30 mouse cellular contexts compared by ENCODE assay signal in the genomic region with DNA sequence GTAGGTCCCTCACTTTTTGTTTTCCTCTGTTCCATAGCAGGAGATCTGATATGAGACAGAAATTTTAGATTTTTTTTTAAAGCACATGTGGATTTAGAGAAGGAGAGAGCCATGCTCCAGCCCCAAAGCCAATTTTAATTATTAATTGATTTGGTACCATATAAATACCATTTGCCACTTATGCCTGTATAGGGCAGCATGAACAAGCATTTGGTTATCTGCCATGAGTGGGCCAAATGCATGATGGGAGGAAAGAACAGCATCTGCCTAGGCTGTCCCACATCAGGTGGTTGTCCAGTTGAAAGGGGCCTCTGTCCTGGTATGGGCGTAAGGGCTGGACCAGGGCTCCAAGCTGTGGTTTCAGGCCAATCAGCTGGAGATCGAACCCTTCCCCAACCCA. TPM values are rescaled to one million over a fixed set of nuclear protein-coding genes. Genes with fewer than 3 reads are reported as not detected.
DNase-seq lines count a peak whose midpoint lies in the region; ATAC-seq and TF ChIP-seq lines count a peak whose summit lies in the region.
"Had no signal": no experiment of that assay in that cellular context is flagged by ENCODE, and none has a peak within 500 bp of the region (broad histone marks: within the 10 kb centered on the region; RNA-seq: fewer than 3 reads in every experiment).

No protein-coding gene starts in this region.

- TF ChIP-seq CTCF in cerebellum, adult 2 months (IDR thresholded peaks at IDR 0.05; ENCODE audit: borderline replicate concordance, insufficient read depth, low read depth, low read length) = no peak
- TF ChIP-seq CTCF in stomach, postnatal 0 days (IDR thresholded peaks at IDR 0.05; ENCODE audit: low read depth) = no peak

- no peaks in the 10 kb centered on the region for H3K36me3 ChIP-seq in stomach, postnatal 0 days (ENCODE audit: control insufficient read depth, insufficient read depth, low read length)
- H3K36me3 ChIP-seq: forebrain, embryonic 10.5 days; heart, embryonic 12.5 days; heart, embryonic 15.5 days; hindbrain, embryonic 10.5 days; hindbrain, embryonic 13.5 days had no signal

- no peak overlapping the region for H3K27ac ChIP-seq in cerebellum, adult 2 months (ENCODE audit: insufficient read depth, low read length)
- H3K27ac ChIP-seq in stomach, postnatal 0 days (replicated peaks) = no peak overlapping the region
- H3K27ac ChIP-seq: forebrain, embryonic 10.5 days; forebrain, embryonic 13.5 days; heart, embryonic 15.5 days; hindbrain, embryonic 10.5 days; hindbrain, embryonic 13.5 days had no signal

- no peak for TF ChIP-seq EP300 in stomach, postnatal 0 days (optimal IDR thresholded peaks at IDR 0.05)

- 79% methylated on average over 2 of the region's 2 CpGs for WGBS in cerebellum, adult 2 months
- WGBS in stomach, postnatal 0 days = 83% methylated on average over 2 of the region's 2 CpGs

- no peak overlapping the region for H3K9ac ChIP-seq in stomach, postnatal 0 days (ENCODE audit: low read length)
- H3K9ac ChIP-seq: forebrain, embryonic 13.5 days; heart, embryonic 12.5 days; heart, embryonic 15.5 days; hindbrain, embryonic 13.5 days had no signal

- H3K4me1 ChIP-seq in cerebellum, adult 2 months (ENCODE audit: control insufficient read depth, insufficient read depth, low read length) = no peaks in the 10 kb centered on the region
- no peaks in the 10 kb centered on the region for H3K4me1 ChIP-seq in stomach, postnatal 0 days (replicated peaks; ENCODE audit: control insufficient read depth, insufficient read depth)
- H3K4me1 ChIP-seq: forebrain, embryonic 10.5 days; forebrain, embryonic 13.5 days; heart, embryonic 12.5 days; heart, embryonic 15.5 days; hindbrain, embryonic 10.5 days; hindbrain, embryonic 13.5 days had no signal

- H3K27me3 ChIP-seq in cerebellum, adult 2 months (ENCODE audit: control insufficient read depth, insufficient read depth, low read length) = no peaks in the 10 kb centered on the region
- no peaks in the 10 kb centered on the region for H3K27me3 ChIP-seq in stomach, postnatal 0 days (ENCODE audit: control insufficient read depth, insufficient read depth, low read length)
- H3K27me3 ChIP-seq: forebrain, embryonic 13.5 days; heart, embryonic 12.5 days; heart, embryonic 15.5 days; hindbrain, embryonic 13.5 days had no signal

- ATAC-seq in stomach, postnatal 0 days (ENCODE audit: low FRiP score, low TSS enrichment) = no peak
- ATAC-seq: forebrain, embryonic 13.5 days; forebrain, embryonic 16.5 days; hindbrain, embryonic 16.5 days; intestine, embryonic 16.5 days had no signal

- no peak for TF ChIP-seq POLR2A in cerebellum, adult 2 months (IDR thresholded peaks at IDR 0.05; ENCODE audit: borderline replicate concordance, insufficient read depth, low read length)

- no peak overlapping the region for H3K4me2 ChIP-seq in stomach, postnatal 0 days (replicated peaks; ENCODE audit: low read depth)
- H3K4me2 ChIP-seq: forebrain, embryonic 13.5 days; heart, embryonic 12.5 days; heart, embryonic 15.5 days; hindbrain, embryonic 13.5 days had no signal

- no peaks in the 10 kb centered on the region for H3K9me3 ChIP-seq in stomach, postnatal 0 days (ENCODE audit: control insufficient read depth, low read length)
- H3K9me3 ChIP-seq: forebrain, embryonic 10.5 days; forebrain, embryonic 13.5 days; heart, embryonic 12.5 days; heart, embryonic 15.5 days; hindbrain, embryonic 10.5 days; hindbrain, embryonic 13.5 days had no signal

- peak; percentile 49 for DNase-seq in retina, embryonic 14.5 days (ENCODE audit: low spot score)
- no peak for DNase-seq in retina, postnatal 1 day
- DNase-seq in ES-CJ7 (ENCODE audit: low read depth, low spot score) (peak; percentile 59), NIH3T3 (ENCODE audit: low read depth) (peak; percentile 51), ZHBTc4 (ENCODE audit: low read depth, low spot score) (peak; percentile 48)
- DNase-seq in heart, adult 8-10 months (ENCODE audit: low spot score) = no peak
- DNase-seq in cerebellum, adult 2 months = no peak
- DNase-seq in stomach, postnatal 0 days (ENCODE audit: low spot score) = no peak
- DNase-seq: adrenal gland, adult 2 months; adrenal gland, postnatal 14 days; cerebellum, adult 11 months; cerebellum, adult 8-10 months; cerebellum, postnatal 14 days; gastrocnemius, postnatal 10 days; heart, adult 11 months; heart, postnatal 10 days; heart, postnatal 36 days; kidney, adult 18-20 months had no signal

- no peak overlapping the region for H3K4me3 ChIP-seq in cerebellum, adult 2 months (replicated peaks; ENCODE audit: insufficient read depth, low read depth, low read length)
- H3K4me3 ChIP-seq in stomach, postnatal 0 days (ENCODE audit: low read depth, low read length) = no peak overlapping the region
- H3K4me3 ChIP-seq: forebrain, embryonic 10.5 days; forebrain, embryonic 13.5 days; heart, embryonic 12.5 days; heart, embryonic 15.5 days; hindbrain, embryonic 10.5 days; hindbrain, embryonic 13.5 days had no signal

RNA-seq across cellular contexts. Expression of gene Akr1c12, which starts 39.5 kb away (rescaled TPM):
- not detected for total RNA-seq in heart, adult 8-10 months (2022)
- polyA plus RNA-seq in cerebellum, adult 2 months (2012; rRNA removed) = not detected in 2 replicates
- 76.1 and 81.8 TPM in 2 replicates for polyA plus RNA-seq in stomach, postnatal 0 days (2015; fragmentation: Nextera tagmentation; extraction: Ambion mirVana)
- total RNA-seq: gastrocnemius, adult 18-20 months; gastrocnemius, postnatal 10 days; gastrocnemius, postnatal 4 days; heart, postnatal 10 days; heart, postnatal 36 days had no signal
- polyA plus RNA-seq: adrenal gland, adult 2 months; embryonic facial prominence, embryonic 11.5 days; forebrain, embryonic 13.5 days; forebrain, embryonic 16.5 days had no signal

Comparison
In these comparisons a context has a peak if more than half of its experiments do, and no peak if none do; other contexts are left out.
1. DNase-seq: peak in retina, embryonic 14.5 days (single experiment), ES-CJ7 (single experiment), NIH3T3 (single experiment) and ZHBTc4 (single experiment); none in retina, postnatal 1 day (single experiment), heart, adult 8-10 months (single experiment), cerebellum, adult 2 months (0 of 2) and stomach, postnatal 0 days (single experiment).
2. RNA of gene Akr1c12, which starts 39.5 kb away (polyA plus RNA-seq): 76.1 to 81.8 TPM in stomach, postnatal 0 days; not detected in cerebellum, adult 2 months; every median in the first group is over 10 times any median in the second.